Mouse (Mus musculus) central nervous system, embryonic 14 days (tissue): ENCODE data around the gene 5430419D17Rik. TPM values are rescaled to one million over a fixed set of nuclear protein-coding genes. Genes with fewer than 3 reads are reported as not detected.

Experiments used
- polyA plus RNA-seq: library from polyadenylated mRNA; depleted of rRNA; stranded (reverse); fragments of >200 nt; gene quantifications from 2 replicates; pipeline ENCODE4 v1.2.3, GENCODE M21; 2012; rRNA removed

Gene 5430419D17Rik
- under 0.01 TPM in 1 of 2 replicates, not detected in the other for polyA plus RNA-seq

GRCm38 (mm10) chr7:131174121-131174520 lies at the start of gene 5430419D17Rik:
Gene 5430419D17Rik, plus strand, starts transcription at chr7:131174402.

GRCm38 (mm10) chr7:131146214-131146613 lies 28.0 kb upstream of the 5430419D17Rik start, which contains the start of gene 4933402N03Rik:
Gene 4933402N03Rik, minus strand, starts transcription at chr7:131146314.

GRCm38 (mm10) chr7:131322192-131322591 lies 148.0 kb downstream of the 5430419D17Rik start, which contains the start of gene Cuzd1:
Gene Cuzd1, minus strand, starts transcription at chr7:131322292.

GRCm38 (mm10) chr7:131329416-131329815 lies 155.2 kb downstream of the 5430419D17Rik start, which contains the start of gene Fam24b:
Gene Fam24b, minus strand, starts transcription at chr7:131329516.

GRCm38 (mm10) chr7:131333564-131333963 lies 159.4 kb downstream of the 5430419D17Rik start, which contains the start of gene Fam24a:
Gene Fam24a, plus strand, starts transcription at chr7:131333864.

Other genes starting within 250 kb of the 5430419D17Rik start
- 18.4 and 30.9 TPM in 2 replicates for gene Htra1, start 238.3 kb upstream of the 5430419D17Rik start, polyA plus RNA-seq
- 0.04 and 0.06 TPM in 2 replicates for gene Dmbt1, start 142.3 kb upstream of the 5430419D17Rik start, polyA plus RNA-seq
- gene 4933402N03Rik, start 28.1 kb upstream of the 5430419D17Rik start, polyA plus RNA-seq = not detected in 2 replicates
- gene Cuzd1, start 147.9 kb downstream of the 5430419D17Rik start, polyA plus RNA-seq = 0.04 TPM in 1 of 2 replicates, not detected in the other
- 0.17 TPM in 1 of 2 replicates, not detected in the other for gene Fam24b, start 155.1 kb downstream of the 5430419D17Rik start, polyA plus RNA-seq
- gene Fam24a, start 159.5 kb downstream of the 5430419D17Rik start, polyA plus RNA-seq = not detected in 2 replicates
- gene 2310057M21Rik, start 188.4 kb downstream of the 5430419D17Rik start, polyA plus RNA-seq = 11.9 and 14.6 TPM in 2 replicates
- gene Pstk, start 196.7 kb downstream of the 5430419D17Rik start, polyA plus RNA-seq = 44.3 and 50.4 TPM in 2 replicates
- gene Ikzf5, start 236.1 kb downstream of the 5430419D17Rik start, polyA plus RNA-seq = 16.4 and 17.2 TPM in 2 replicates
- 29.4 and 30.5 TPM in 2 replicates for gene Acadsb, start 236.2 kb downstream of the 5430419D17Rik start, polyA plus RNA-seq